Mouse (Mus musculus): Measurements from ENCODE around the gene Zbtb5.

- TF ChIP-seq CTCF (conservative IDR thresholded peaks at IDR 0.05; ENCODE audit: low read length) (no peak), POU5F1 (IDR thresholded peaks at IDR 0.05; ENCODE audit: borderline replicate concordance, low read length) (no peak)
These were observed 53.0 kb downstream of the Zbtb5 start for GRCm38 (mm10) chr4:44959220-44959619.
